Mouse (Mus musculus) embryonic fibroblast, embryonic 13.5 days (primary cell): Measurements from ENCODE around the gene Chic1.

Source experiments
- CTCF ChIP-seq: IDR thresholded peaks from 2 replicates; pipeline ENCODE4 v1.5.1; 2011; ENCODE audit warnings: mild to moderate bottlenecking, control low read depth, low read length, moderate library complexity, borderline replicate concordance; ENCODE audit not compliant: insufficient read depth
- POLR2A ChIP-seq: IDR thresholded peaks from 2 replicates; pipeline ENCODE4 v1.6.1; 2011; ENCODE audit warnings: low read depth, mild to moderate bottlenecking, control low read depth, low read length, moderate library complexity

GRCm38 (mm10) chrX:103432293-103432692, 76.0 kb downstream of the Chic1 start:
- TF ChIP-seq POLR2A (no peak), CTCF (no peak)
